Mouse (Mus musculus): ENCODE data around the gene Tmem178b. TPM values are rescaled to one million over a fixed set of nuclear protein-coding genes. Genes with fewer than 3 reads are reported as not detected.

Gene Tmem178b
- total RNA-seq, 2 experiments from 2014 or later = 5.8 to 6.0 TPM

DNA sequence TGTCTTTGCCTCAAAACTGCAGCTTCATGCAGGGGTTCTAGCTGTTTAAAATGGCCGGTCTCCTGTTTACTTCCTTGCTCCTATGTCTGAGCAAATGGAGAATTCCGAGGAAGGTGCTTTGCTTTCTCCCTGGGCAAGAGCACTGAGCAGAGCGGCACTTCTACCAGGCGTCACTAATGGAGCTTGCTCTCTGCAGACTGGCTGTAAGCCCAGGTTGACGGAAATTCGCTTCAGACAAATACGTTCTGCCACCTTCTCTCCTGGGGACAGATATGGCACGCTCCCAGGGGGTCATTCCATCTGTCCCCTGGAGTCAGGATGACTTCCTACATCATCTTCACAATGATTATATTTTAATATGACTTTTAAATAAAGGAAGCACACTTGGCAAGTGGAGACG, 271.3 kb downstream of the Tmem178b start:
- no peak for DNase-seq (ENCODE audit: low spot score in 2 of 2)

DNA sequence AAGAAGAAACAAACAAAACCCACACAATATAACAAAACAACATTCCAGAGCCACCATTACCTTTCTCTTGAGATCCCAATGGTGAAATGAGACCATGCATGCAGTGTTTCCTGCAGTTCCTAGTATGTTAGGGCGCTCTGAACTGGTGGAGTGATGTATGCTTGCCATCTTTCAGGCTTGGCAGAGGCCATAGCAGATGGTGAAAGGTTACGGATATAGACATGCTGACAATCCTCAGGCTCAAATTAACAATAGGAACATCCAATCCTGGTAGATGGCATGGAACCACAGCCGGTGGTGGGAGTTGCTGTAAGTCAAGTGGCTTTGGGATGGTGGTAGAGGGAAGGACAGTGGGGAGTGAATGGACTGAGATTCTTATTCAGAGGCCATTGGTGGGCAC, 272.5 kb downstream of the Tmem178b start:
- DNase-seq (ENCODE audit: low spot score in 2 of 2) = no peak

DNA sequence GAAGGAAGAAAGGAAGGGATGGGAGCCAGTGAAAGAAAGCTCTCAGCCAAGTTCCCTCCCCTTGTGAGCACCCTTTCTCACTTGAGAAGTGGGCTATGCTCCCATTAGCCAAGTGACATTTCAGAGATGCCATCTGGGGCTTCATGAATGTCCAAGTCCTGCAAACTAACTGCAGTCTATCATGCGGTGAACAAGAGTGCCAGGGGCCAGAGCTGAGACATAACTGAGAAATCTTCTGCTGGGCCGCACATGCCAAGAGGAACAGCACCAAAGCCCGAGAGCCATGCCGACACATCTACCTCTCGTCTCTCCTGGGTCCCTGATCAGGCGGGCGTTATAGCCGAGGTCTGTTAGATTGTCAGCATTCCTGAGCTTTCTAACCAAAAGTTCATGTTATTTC, 279.2 kb downstream of the Tmem178b start:
- DNase-seq (ENCODE audit: low spot score in 2 of 2) = no peak

GRCm38 (mm10) chr6:40161381-40161780, 288.3 kb downstream of the Tmem178b start:
- no peak for DNase-seq (ENCODE audit: low spot score in 2 of 2)

- no peak for DNase-seq (ENCODE audit: low spot score in 2 of 2)
Measured at GRCm38 (mm10) chr6:40173559-40173958, 300.5 kb downstream of the Tmem178b start.

DNA sequence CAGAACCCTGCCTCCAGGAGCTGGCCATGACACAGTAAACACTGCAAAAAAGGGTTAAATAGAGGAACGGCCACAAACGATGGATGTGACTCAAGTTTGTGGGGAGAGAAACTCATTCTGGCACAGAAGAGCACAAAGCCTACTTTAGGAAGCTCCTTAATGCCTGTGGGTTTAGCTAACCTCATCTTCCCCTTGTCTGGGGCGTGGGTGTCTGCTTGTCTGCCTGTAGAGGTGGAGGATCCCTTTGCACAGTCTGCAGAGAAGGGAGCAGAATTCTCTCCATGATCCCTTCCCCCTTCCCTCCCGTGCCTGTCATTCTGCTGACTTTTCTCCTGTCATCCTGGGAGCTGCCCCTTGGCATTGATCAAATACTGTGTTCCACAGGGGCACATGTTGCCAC, 304.8 kb downstream of the Tmem178b start:
- DNase-seq (ENCODE audit: low spot score in 2 of 2) = no peak

GRCm38 (mm10) chr6:40180551-40180950, 307.5 kb downstream of the Tmem178b start:
- DNase-seq (ENCODE audit: low spot score in 2 of 2) = no peak

GRCm38 (mm10) chr6:40200661-40201060, 327.6 kb downstream of the Tmem178b start:
- no peak for DNase-seq (ENCODE audit: low spot score in 2 of 2)

GRCm38 (mm10) chr6:40202602-40203001, 329.5 kb downstream of the Tmem178b start:
- DNase-seq (ENCODE audit: low spot score in 2 of 2) = no peak

- DNase-seq (ENCODE audit: low spot score in 2 of 2) = no peak
Measured at GRCm38 (mm10) chr6:40205380-40205779, 332.3 kb downstream of the Tmem178b start.

DNA sequence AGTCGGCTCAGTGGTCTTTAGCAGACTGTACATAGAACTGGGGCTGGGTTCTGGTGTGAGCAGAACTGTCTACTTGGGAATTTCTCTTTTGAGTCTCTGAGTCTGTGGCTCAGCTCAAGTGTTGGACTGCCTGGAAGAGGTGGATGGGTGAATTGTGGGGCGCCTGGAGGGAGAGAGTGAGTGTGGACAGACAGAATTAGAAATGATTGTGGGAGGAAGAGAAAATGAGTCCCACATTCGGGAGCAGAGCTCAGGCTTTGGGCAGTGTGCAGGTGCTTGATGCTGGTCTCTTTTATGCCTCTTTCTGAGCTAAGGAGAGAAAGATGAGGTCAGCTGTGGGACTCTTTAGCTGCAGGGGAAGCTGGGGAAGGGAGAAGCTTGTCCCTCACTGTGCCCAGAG, 334.9 kb downstream of the Tmem178b start:
- no peak for DNase-seq (ENCODE audit: low spot score in 2 of 2)

DNA sequence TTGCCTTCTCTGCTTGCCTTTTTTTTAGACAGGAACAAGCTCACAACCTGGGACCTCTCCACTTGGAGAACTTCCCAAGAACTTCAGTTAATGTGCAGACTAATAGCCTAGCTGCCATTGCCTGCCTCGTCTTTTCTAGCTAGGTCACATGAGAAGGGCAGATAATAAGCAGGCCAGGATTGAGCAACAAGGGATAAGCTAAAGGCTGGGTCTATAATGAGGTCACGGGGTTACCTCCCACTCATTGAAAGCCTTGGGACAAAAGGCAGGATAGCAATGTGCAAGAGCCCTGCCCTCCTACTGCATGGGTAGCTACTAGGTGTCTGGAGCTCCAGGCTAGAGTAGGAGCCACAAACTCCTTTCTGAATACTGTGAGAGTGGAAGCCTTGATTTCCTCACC, 336.1 kb downstream of the Tmem178b start:
- DNase-seq (ENCODE audit: low spot score in 2 of 2) = no peak

DNA sequence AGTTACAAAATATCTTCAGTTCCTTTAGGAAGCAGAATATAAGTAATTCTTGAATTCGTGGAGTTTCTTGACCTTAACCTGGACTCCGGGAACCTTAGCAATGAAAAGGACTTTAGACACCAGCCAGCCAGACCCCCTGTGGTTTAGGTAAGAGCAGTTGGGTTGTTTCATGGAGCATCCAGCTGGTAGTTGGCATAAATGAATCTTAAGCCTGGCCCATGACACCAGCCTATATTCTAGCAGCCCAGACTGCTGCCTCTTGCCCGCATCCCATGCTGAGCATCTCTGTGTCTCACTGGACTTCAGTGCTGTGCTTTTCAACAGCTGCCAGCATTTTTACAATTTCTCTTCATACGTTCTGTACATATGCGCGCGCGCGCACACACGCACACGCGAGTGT, 344.1 kb downstream of the Tmem178b start:
- no peak for DNase-seq (ENCODE audit: low spot score in 2 of 2)

DNA sequence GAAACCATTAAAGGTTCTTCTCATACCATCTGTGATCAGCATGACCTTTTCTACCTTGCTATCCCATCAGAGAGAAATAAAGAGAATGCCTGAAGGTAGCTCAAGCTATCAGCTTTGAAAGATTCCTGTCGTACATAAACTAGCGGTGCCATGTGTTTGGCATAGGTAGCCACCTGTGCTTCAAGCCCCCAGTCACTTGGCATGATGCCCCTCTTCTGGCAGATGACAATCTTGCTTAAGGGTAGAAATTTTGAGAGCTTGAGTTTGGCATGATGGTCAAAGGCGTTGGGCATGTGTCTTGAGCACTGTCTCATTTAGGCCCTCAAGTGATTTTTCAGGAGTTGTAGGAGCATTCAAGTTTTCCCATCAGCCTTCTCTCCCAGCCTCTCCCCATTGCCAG, 344.6 kb downstream of the Tmem178b start:
- DNase-seq (ENCODE audit: low spot score in 2 of 2) = no peak

DNA sequence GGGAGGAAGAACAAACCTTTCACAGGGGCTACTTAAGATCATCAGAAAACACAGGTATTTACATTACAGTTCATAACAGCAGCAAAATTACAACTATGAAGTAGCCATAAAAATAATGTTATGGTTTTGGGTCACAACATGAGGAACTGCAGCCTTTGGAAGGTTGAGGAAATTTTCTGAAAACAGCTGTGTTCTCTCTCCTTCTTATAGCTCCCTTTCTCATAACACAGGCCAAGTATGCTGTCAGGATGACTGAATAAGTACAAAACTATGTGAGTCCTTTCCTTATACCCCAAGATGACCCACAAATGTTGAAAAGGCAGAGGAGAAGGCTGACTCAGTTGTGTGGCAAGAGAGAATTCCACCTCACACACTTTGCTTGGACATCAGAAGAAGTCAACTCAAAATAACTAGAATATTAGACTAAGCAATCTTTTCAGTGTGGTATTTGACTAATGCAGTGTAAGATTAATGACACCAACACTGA, 347.6 kb downstream of the Tmem178b start:
- no peak for DNase-seq (ENCODE audit: low spot score in 2 of 2)

- no peak for DNase-seq (ENCODE audit: low spot score in 2 of 2)
Measured at GRCm38 (mm10) chr6:40225585-40226280, 352.7 kb downstream of the Tmem178b start.

DNA sequence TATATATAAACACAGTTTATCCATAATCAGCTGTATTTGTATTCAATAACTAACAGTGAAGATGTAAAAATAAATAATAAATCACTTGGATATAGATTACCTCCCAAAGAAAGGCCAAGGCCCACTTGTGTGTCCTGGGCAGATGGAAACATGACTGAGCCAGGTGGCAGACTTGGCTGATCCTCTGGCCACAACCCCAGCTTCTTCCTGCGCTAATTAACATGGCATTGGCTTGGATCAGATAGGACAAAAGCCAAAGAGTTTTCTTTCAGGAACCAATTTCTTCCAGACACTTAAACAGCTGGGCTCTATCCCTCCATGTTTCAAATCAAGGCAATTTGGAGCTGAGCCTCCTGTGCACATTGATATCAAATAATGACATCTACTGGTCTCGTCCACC, 355.9 kb downstream of the Tmem178b start:
- no peak for DNase-seq (ENCODE audit: low spot score in 2 of 2)

DNA sequence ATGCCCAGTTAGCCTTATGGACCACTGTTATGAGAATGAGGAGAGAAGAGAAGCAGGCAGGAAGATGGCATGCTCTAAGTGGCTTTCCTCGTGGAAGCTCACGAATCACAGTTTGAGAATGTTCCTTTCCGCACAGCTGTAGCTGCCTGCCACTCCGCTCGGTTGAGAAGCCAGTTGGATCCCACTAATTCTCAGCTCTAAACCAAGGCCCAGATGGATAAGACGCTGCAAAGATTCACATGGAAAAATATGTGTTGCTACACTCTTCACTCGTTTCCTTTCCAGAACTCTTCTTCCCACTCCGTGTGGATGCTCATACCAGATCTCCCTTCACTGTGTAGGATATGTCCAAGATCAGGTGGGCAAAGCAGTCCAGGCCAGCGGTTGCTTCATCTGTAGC, 356.9 kb downstream of the Tmem178b start:
- no peak for DNase-seq (ENCODE audit: low spot score in 2 of 2)

GRCm38 (mm10) chr6:40234066-40234465, 361.0 kb downstream of the Tmem178b start:
- no peak for DNase-seq (ENCODE audit: low spot score in 2 of 2)

DNA sequence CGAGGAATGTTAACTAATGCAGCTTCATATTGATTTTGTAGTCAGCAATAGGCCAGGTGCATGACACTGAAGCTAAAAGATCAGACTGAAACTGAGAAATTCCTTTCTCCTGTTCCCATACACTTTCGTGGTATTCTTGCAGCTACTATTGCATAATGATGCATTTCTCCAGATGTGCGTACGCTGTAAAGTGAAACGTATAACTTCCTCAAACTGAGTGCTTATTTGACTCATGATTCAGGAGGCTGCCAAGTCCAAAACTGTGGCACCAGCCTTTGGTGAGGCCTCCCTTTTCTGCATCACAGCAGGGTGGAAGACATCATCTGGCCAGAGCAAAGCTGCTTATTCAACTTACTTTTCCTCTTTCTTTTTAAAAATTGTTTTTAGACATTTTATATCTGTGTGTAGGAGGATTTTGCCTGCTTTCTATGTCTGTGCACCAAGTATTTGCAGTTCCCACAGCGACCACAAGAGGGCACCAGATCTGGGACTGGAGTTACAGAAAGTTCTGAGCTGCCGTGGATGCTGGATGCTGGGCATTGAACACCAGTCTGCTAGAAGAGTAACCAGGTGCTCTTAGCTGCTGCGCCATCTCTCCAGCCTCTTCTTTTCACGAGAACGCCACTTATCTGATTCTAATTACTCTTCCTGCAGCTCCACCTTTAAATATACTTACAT, 362.9 kb downstream of the Tmem178b start:
- peak; percentile 48 to 74 for DNase-seq (ENCODE audit: low spot score in 2 of 2)

- DNase-seq (ENCODE audit: low spot score in 2 of 2) = peak in 1 of 2 experiments; percentile 29
Measured at GRCm38 (mm10) chr6:40236841-40237765, 364.0 kb downstream of the Tmem178b start.

DNA sequence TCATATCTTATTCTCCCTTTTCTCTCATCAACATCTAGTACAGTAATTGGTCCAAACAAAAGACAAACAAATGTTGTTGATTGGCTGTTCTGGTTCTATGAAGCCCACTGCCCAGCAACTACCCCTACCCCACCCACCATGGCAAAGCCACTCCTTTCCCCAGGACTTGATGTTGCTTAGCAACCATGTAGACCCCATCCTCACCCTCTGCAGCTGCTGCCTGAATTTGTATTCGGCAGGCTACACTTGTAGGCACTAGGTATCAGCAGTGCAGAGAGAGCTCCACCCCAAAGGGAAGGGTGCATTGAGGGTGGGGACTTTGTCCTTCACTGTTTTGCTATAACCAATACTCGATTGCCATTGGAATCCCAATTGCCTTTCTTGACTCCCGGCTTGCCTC, 365.8 kb downstream of the Tmem178b start:
- no peak for DNase-seq (ENCODE audit: low spot score in 2 of 2)
